Mouse (Mus musculus): ENCODE data around the gene Mdfic. TPM values are rescaled to one million over a fixed set of nuclear protein-coding genes. Genes with fewer than 3 reads are reported as not detected.

The Mdfic gene
- total RNA-seq, 2 experiments from 2014 or later, result 22.0 to 24.2 TPM

GRCm38 (mm10) chr6:15739132-15739531 lies 18.7 kb downstream of the Mdfic start:
- ATAC-seq (ENCODE audit: poor library complexity, severe bottlenecking), result peak; percentile 77

- ATAC-seq (ENCODE audit: poor library complexity, severe bottlenecking), result no peak
Observed at GRCm38 (mm10) chr6:15742591-15743149, 22.2 kb downstream of the Mdfic start.

GRCm38 (mm10) chr6:15743291-15743792 lies 22.9 kb downstream of the Mdfic start:
- ATAC-seq (ENCODE audit: poor library complexity, severe bottlenecking), result no peak

GRCm38 (mm10) chr6:15743793-15744192 lies 23.3 kb downstream of the Mdfic start:
- no peak for ATAC-seq (ENCODE audit: poor library complexity, severe bottlenecking)

- no peak for ATAC-seq (ENCODE audit: poor library complexity, severe bottlenecking)
Observed at GRCm38 (mm10) chr6:15745313-15745712, 24.9 kb downstream of the Mdfic start.

- ATAC-seq (ENCODE audit: poor library complexity, severe bottlenecking), result no peak
Observed at GRCm38 (mm10) chr6:15745891-15746290, 25.4 kb downstream of the Mdfic start.

- ATAC-seq (ENCODE audit: poor library complexity, severe bottlenecking), result no peak; the same call in 1 of the 2 replicates
Observed at GRCm38 (mm10) chr6:15747396-15748155, 27.1 kb downstream of the Mdfic start.

GRCm38 (mm10) chr6:15748236-15748635 lies 27.8 kb downstream of the Mdfic start:
- 0 out of 2 replicates have a peak, but pooled peaks have one; percentile 19 for ATAC-seq (ENCODE audit: poor library complexity, severe bottlenecking)

GRCm38 (mm10) chr6:15748943-15749342 lies 28.5 kb downstream of the Mdfic start:
- no peak for ATAC-seq (ENCODE audit: poor library complexity, severe bottlenecking)

GRCm38 (mm10) chr6:15750101-15750500 lies 29.6 kb downstream of the Mdfic start:
- ATAC-seq (ENCODE audit: poor library complexity, severe bottlenecking), result no peak

GRCm38 (mm10) chr6:15751375-15751774 lies 30.9 kb downstream of the Mdfic start:
- no peak for ATAC-seq (ENCODE audit: poor library complexity, severe bottlenecking)

- ATAC-seq (ENCODE audit: poor library complexity, severe bottlenecking), result no peak
Observed at GRCm38 (mm10) chr6:15752160-15752559, 31.7 kb downstream of the Mdfic start.

GRCm38 (mm10) chr6:15753208-15753607 lies 32.7 kb downstream of the Mdfic start:
- no peak for ATAC-seq (ENCODE audit: poor library complexity, severe bottlenecking)

GRCm38 (mm10) chr6:15758394-15758793 lies 37.9 kb downstream of the Mdfic start:
- ATAC-seq (ENCODE audit: poor library complexity, severe bottlenecking), result peak; percentile 75

- ATAC-seq (ENCODE audit: poor library complexity, severe bottlenecking), result no peak
Observed at GRCm38 (mm10) chr6:15760750-15761149, 40.3 kb downstream of the Mdfic start.

GRCm38 (mm10) chr6:15764039-15764438 lies 43.6 kb downstream of the Mdfic start:
- ATAC-seq (ENCODE audit: poor library complexity, severe bottlenecking), result peak; percentile 49; the same call in 1 of the 2 replicates

- no peak for ATAC-seq (ENCODE audit: poor library complexity, severe bottlenecking)
Observed at GRCm38 (mm10) chr6:15767460-15767859, 47.0 kb downstream of the Mdfic start.

GRCm38 (mm10) chr6:15770128-15770527 lies 49.7 kb downstream of the Mdfic start:
- no peak for ATAC-seq (ENCODE audit: poor library complexity, severe bottlenecking)

GRCm38 (mm10) chr6:15777070-15777469 lies 56.6 kb downstream of the Mdfic start:
- ATAC-seq (ENCODE audit: poor library complexity, severe bottlenecking), result no peak

- ATAC-seq (ENCODE audit: poor library complexity, severe bottlenecking), result no peak
Observed at GRCm38 (mm10) chr6:15780127-15780526, 59.7 kb downstream of the Mdfic start.

- no peak for ATAC-seq (ENCODE audit: poor library complexity, severe bottlenecking)
Observed at GRCm38 (mm10) chr6:15780688-15781087, 60.2 kb downstream of the Mdfic start.

Measured in megakaryocyte, adult 5-6 weeks (primary cell).